Mouse (Mus musculus) neural tube, embryonic 14.5 days (tissue): ENCODE measurements at regions not wholly inside any gene's neighbourhood (a gene's known extent, or its start where the extent isn't known, plus 50 kb on each side); places are given as distances from the start of the nearest gene placed in this dataset.

ENCODE experiments used
- ATAC-seq: fragments of 200-750 bp; cut with Nextera tagmentation; 2 replicates; pipeline ENCODE4 v1.8.0; 2017; ENCODE audit warnings: low read depth, mild to moderate bottlenecking, moderate TSS enrichment, moderate library complexity
- H3K27ac ChIP-seq: fragments of 300-500 bp; sonication (generic); 2 replicates; pipeline ENCODE4 v1.5.1; 2014; ENCODE audit warnings: low read depth, mild to moderate bottlenecking, control low read depth, low read length, moderate library complexity, mixed read lengths
- H3K27me3 ChIP-seq: fragments of 300-500 bp; sonication (generic); 2 replicates; pipeline ENCODE4 v1.6.1; 2014; ENCODE audit warnings: low read length; ENCODE audit not compliant: control insufficient read depth, insufficient read depth
- H3K36me3 ChIP-seq: fragments of 300-500 bp; sonication (generic); 2 replicates; pipeline ENCODE4 v1.6.1; 2014; ENCODE audit warnings: low read length, mixed read lengths; ENCODE audit not compliant: control insufficient read depth, insufficient read depth
- H3K4me1 ChIP-seq: fragments of 300-500 bp; sonication (generic); 2 replicates; pipeline ENCODE4 v1.6.1; 2014; ENCODE audit warnings: low read length; ENCODE audit not compliant: control insufficient read depth, insufficient read depth
- H3K4me2 ChIP-seq: fragments of 300-500 bp; sonication (generic); 2 replicates; pipeline ENCODE4 v1.6.1; 2014; ENCODE audit warnings: mild to moderate bottlenecking, low read depth, low read length, control low read depth
- H3K4me3 ChIP-seq: fragments of 300-500 bp; sonication (generic); 2 replicates; pipeline ENCODE4 v1.5.1; 2014; ENCODE audit warnings: low read depth, low read length, control low read depth, mixed read lengths
- H3K9ac ChIP-seq: fragments of 300-500 bp; sonication (generic); replicated peaks from 2 replicates; pipeline ENCODE4 v1.6.1; 2014; ENCODE audit warnings: low read depth, mild to moderate bottlenecking, control low read depth, low read length, mixed read lengths
- H3K9me3 ChIP-seq: fragments of 300-500 bp; sonication (generic); 2 replicates; pipeline ENCODE4 v1.6.1; 2016; ENCODE audit warnings: low read length; ENCODE audit not compliant: control insufficient read depth
- WGBS: fragments of 180-500 bp; shearing (Covaris S2); extraction: QIAGEN DNeasy Blood & Tissue Kit; methylation state at CpG from one replicate; pipeline ENCODE4 v1.1.7; 2014; 5-methylcytosine and 5-hydroxymethylcytosine counted together

DNA sequence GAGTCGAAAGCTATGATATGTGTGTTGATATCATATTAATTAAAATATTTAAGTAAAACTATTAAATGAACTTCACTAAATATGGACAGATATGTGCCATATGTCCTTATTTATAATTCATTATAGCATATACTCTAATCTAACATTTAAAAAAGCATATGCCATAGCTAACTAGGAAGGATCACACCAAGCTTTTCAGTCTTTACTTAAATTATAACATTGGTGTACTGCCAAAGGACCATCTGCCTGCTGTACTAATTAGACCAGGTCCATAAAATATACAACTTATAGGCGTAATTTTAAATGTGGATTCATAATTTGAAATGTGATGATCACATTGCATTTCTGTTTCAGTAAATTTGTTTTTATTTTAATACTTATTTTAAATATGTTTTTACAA, 651.9 kb upstream of the Klhl1 start:
- H3K4me2 ChIP-seq, result no peak overlapping the region
- H3K4me1 ChIP-seq, result no peaks in the 10 kb centered on the region
- 85% methylated on average over 2 of the region's 2 CpGs for WGBS

DNA sequence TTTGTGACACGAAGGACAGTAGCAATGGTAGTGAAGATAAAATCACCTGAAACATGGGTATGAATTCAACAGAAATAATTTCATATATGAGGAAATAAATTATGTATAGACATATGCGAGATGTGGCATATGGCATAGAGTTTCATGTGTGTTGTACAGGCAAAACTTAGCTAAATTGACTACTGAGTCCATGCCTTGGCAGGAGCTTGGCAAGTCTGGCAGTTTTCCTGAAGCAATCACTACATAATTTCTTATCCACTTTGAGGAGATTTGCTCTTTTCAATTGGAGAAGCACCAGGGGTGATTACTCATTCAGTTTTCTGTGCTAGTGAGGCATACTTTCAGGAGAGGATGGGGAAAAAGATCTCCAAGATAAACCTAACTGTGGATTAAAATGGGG, 646.9 kb upstream of the Klhl1 start:
- no peaks in the 10 kb centered on the region for H3K36me3 ChIP-seq
- H3K9ac ChIP-seq, result no peak overlapping the region
- H3K27me3 ChIP-seq, result no peaks in the 10 kb centered on the region
- ATAC-seq, result no peak
- H3K9me3 ChIP-seq, result no peaks in the 10 kb centered on the region
- no peak overlapping the region for H3K4me2 ChIP-seq
- no peak overlapping the region for H3K27ac ChIP-seq
- no peak overlapping the region for H3K4me3 ChIP-seq
- H3K4me1 ChIP-seq, result no peaks in the 10 kb centered on the region
- 94% methylated on average over 2 of the region's 2 CpGs for WGBS

More for the DNA sequence above, 651.9 kb upstream of the Klhl1 start:
- Histone ChIP-seq H3K9ac (no peak overlapping the region), H3K36me3 (no peaks in the 10 kb centered on the region), H3K27ac (no peak overlapping the region), H3K9me3 (no peaks in the 10 kb centered on the region), H3K4me3 (no peak overlapping the region), H3K27me3 (no peaks in the 10 kb centered on the region)
- no peak for ATAC-seq

DNA sequence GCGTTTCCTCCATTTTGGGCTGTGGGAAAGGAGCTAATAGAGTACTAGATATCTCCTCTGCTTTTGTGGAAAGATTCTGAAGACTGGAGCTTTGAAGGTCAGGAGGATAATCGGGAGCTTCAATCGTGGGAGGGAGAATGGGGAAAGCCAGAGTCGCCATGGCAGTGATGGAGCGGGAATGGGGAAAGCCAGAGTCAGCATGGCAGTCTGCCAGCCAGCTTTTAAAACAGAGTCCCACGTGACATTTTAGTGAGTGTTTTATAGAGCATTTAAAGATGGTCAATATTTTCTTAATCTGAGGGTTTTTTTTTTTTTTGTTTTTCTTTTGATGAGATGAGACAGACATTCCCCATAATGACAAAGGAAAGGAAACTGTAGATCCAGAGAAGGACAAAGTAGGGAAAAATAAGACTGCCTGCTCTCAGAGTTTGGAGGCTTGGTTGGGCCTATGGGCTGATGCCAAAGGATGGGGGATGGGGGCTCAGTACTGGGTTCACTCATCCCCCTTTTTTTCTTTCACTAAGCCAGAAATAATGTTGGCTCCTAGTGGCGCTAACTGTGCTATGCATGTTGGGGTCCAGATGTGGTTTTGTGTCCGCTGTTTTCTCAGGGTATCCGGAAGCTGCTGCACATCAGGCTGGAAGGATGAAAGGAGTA, 630.2 kb upstream of the Klhl1 start:
- H3K36me3 ChIP-seq, result no peaks in the 10 kb centered on the region
- ATAC-seq, result no peak
- H3K4me3 ChIP-seq, result no peak overlapping the region
- no peak overlapping the region for H3K9ac ChIP-seq
- H3K27me3 ChIP-seq, result no peaks in the 10 kb centered on the region
- no peaks in the 10 kb centered on the region for H3K9me3 ChIP-seq
- H3K27ac ChIP-seq, result no peak overlapping the region
- WGBS, result 75% methylated on average over 9 of the region's 9 CpGs
- H3K4me2 ChIP-seq, result no peak overlapping the region
- no peaks in the 10 kb centered on the region for H3K4me1 ChIP-seq

DNA sequence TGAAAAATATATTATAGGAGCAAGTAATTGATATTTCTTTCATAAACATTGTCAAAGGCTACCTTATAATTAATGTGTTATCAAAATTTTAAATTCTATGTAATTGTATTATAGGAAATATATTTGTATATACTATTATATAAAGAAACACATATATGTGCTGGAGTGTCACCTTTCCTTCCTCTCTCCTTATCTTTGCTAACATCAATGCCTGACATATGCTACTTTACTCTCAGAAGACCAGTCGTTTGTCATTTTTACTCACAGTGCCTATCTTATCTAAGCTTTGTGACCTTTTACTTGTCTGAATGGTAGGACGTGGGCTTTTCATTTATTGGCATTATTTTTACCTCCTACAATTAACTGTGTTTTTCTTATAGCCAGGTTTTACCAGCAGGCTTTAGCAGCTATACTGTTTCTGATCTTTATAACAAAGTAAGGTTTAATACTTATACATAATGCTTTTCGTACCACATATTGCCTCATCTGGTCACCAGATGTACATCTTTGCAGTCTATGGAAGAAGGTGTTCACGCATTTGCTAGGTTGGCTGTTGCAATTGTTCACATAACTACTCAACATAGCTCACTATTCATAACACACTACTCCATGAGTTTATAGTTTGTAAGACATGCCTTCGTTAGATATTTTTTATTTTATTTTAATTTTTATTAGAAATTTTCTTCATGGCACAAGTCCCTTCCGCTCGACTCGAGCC, 597.2 kb upstream of the Klhl1 start:
- H3K9ac ChIP-seq, result no peak overlapping the region
- H3K27ac ChIP-seq, result no peak overlapping the region
- WGBS, result 90% methylated on average over 8 of the region's 8 CpGs
- H3K27me3 ChIP-seq, result no peaks in the 10 kb centered on the region
- H3K9me3 ChIP-seq, result no peaks in the 10 kb centered on the region
- no peaks in the 10 kb centered on the region for H3K4me1 ChIP-seq
- no peak overlapping the region for H3K4me3 ChIP-seq
- no peaks in the 10 kb centered on the region for H3K36me3 ChIP-seq
- no peak overlapping the region for H3K4me2 ChIP-seq
- no peak for ATAC-seq

DNA sequence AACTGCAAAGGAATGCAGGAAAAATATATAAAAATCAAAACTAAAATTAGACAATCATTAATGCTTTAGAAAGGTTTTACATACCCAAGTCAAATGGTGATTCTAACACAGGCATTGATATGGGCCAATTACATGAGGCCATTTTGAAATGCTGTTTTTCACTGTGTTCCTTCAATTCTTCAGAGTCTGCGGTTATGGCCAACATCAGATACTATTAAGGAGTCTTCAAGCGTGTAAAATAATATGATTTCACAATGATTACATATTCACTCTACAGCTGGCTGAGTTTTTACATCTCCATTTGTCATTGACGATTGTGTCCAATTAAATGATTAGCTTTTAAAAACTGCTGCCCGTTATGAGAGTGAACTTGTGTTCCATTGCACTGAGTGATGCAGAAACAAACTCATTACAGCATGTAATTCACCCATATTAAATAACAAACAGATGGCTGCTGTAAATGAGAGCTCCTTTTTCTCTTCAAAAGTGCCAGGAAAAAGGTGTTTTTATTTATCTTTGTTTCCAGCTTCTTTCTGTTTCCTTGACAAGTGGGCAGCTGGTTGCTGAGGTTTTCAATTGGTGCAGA, 582.3 kb upstream of the Klhl1 start:
- no peak; the same call in 1 of the 2 replicates for ATAC-seq

DNA sequence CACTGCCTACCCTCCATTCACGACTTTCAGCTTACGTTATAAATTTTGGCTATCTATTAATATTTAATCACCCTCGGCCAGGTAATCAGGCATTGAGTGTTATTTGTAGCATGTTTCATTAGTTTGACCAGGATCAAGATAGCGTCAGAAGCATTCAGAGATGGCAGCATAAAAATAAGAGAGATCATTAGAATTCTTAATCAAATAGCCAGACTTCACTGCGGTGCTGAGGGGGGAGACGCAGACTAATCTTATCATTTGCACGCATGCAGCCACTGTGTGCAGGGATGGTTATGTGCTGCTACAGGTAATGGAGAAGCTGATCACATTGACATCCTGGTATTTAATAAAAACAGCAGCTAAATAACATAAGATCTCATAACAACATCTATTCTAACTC, 574.5 kb upstream of the Klhl1 start:
- no peak overlapping the region for H3K4me3 ChIP-seq
- no peak overlapping the region for H3K27ac ChIP-seq
- H3K4me1 ChIP-seq, result no peaks in the 10 kb centered on the region
- H3K9me3 ChIP-seq, result no peaks in the 10 kb centered on the region
- ATAC-seq, result no peak
- no peak overlapping the region for H3K9ac ChIP-seq
- WGBS, result 75% methylated on average over 7 of the region's 7 CpGs
- H3K27me3 ChIP-seq, result no peaks in the 10 kb centered on the region
- H3K4me2 ChIP-seq, result no peak overlapping the region
- no peaks in the 10 kb centered on the region for H3K36me3 ChIP-seq

More for the DNA sequence above, 582.3 kb upstream of the Klhl1 start:
- Histone ChIP-seq H3K9ac (no peak overlapping the region), H3K4me2 (no peak overlapping the region), H3K36me3 (no peaks in the 10 kb centered on the region), H3K4me3 (no peak overlapping the region), H3K27me3 (no peaks in the 10 kb centered on the region), H3K27ac (no peak overlapping the region), H3K9me3 (no peaks in the 10 kb centered on the region), H3K4me1 (no peaks in the 10 kb centered on the region)
- 50% methylated on average over 4 of the region's 4 CpGs for WGBS

DNA sequence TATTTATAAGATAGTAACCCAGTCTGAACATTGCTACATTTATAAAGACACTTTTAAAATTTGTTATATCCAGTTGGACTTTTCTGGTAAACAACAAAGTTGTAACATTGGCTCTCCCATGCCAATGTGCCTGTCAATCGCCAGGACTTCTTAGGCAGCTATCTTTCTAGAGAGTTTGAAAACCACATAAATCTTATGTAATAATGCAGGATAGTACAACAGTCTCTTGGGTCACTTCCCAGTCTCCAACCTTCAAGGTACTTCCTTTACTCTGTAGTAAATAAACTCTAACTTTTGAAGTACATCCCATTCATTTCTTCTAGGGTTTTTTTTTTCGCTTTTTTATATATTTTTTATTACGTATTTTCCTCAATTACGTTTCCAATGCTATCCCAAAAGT, 570.0 kb upstream of the Klhl1 start:
- ATAC-seq, result no peak
- H3K4me2 ChIP-seq, result no peak overlapping the region
- H3K27me3 ChIP-seq, result no peaks in the 10 kb centered on the region
- no peaks in the 10 kb centered on the region for H3K36me3 ChIP-seq
- 90% methylated on average over 4 of the region's 4 CpGs for WGBS
- no peaks in the 10 kb centered on the region for H3K4me1 ChIP-seq
- no peak overlapping the region for H3K27ac ChIP-seq
- no peak overlapping the region for H3K4me3 ChIP-seq
- H3K9me3 ChIP-seq, result no peaks in the 10 kb centered on the region
- H3K9ac ChIP-seq, result no peak overlapping the region

DNA sequence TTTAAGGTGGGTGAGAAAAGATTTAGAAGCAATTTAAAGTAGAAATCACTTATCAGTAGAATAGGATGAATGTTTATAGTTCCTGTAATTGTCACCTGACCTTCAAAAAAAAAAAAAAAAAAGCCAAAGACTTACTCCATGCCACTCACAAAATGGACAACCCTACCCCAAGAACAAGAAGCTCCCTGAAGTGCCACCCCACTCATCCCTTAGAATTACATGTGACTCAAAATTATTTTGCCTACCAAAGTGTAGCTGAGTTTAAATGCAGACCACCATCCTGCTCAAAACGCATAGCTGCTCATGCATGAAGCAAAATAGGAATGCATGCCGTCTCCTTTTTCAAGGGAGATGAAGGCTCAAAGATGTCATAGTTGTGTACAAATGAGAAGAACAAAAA, 568.4 kb upstream of the Klhl1 start:
- Histone ChIP-seq H3K4me3 (no peak overlapping the region), H3K4me1 (no peaks in the 10 kb centered on the region), H3K36me3 (no peaks in the 10 kb centered on the region), H3K27ac (no peak overlapping the region), H3K4me2 (no peak overlapping the region), H3K9me3 (no peaks in the 10 kb centered on the region), H3K9ac (no peak overlapping the region), H3K27me3 (no peaks in the 10 kb centered on the region)
- WGBS, result 57% methylated on average over 2 of the region's 2 CpGs
- ATAC-seq, result no peak
